14 mouse cellular contexts compared by ENCODE assay signal in genomic region chr13:18497582-18498157, GRCm38 (mm10).
DNase-seq lines count a peak whose midpoint lies in the region; ATAC-seq lines count a peak whose summit lies in the region.
"Had no signal": no experiment of that assay in that cellular context is flagged by ENCODE, and none has a peak within 500 bp of the region (broad histone marks: within the 10 kb centered on the region; RNA-seq: fewer than 3 reads in every experiment).

No protein-coding gene starts in this region.

- no peak for DNase-seq in kidney, postnatal 4 days
- no peak for DNase-seq in cerebellum, adult 11-12 months
- no peak for DNase-seq in gastrocnemius, postnatal 10 days
- DNase-seq in ovary, adult 18-20 months (ENCODE audit: low spot score): no peak
- DNase-seq: adrenal gland, postnatal 25 days; cerebellum, adult 9-11 months; right cerebral cortex, postnatal 25 days had no signal

- H3K27me3 ChIP-seq in kidney, embryonic 14.5 days (ENCODE audit: control insufficient read depth, insufficient read depth, low read length): no peaks in the 10 kb centered on the region
- H3K27me3 ChIP-seq in embryonic facial prominence, embryonic 13.5 days: peaks cover 6% of the 10 kb centered on the region
- 0 out of 2 replicates have a peak, but pooled peaks cover 14% of the 10 kb centered on the region for H3K27me3 ChIP-seq in hindbrain, embryonic 13.5 days
- 0 out of 2 replicates have a peak, but pooled peaks cover 3% of the 10 kb centered on the region for H3K27me3 ChIP-seq in neural tube, embryonic 12.5 days (replicated peaks)
- H3K27me3 ChIP-seq: limb, embryonic 12.5 days had no signal

- WGBS in kidney, embryonic 14.5 days: 32% methylated on average over 5 of the region's 5 CpGs
- WGBS in embryonic facial prominence, embryonic 13.5 days: 18% methylated on average over 5 of the region's 5 CpGs
- WGBS in hindbrain, embryonic 13.5 days: 9% methylated on average over 5 of the region's 5 CpGs
- WGBS in neural tube, embryonic 12.5 days: 10% methylated on average over 5 of the region's 5 CpGs

- H3K4me2 ChIP-seq in kidney, embryonic 14.5 days (replicated peaks; ENCODE audit: low read depth, low read length): no peak overlapping the region
- H3K4me2 ChIP-seq in embryonic facial prominence, embryonic 13.5 days: peak overlapping the region; percentile 32
- peak overlapping the region; percentile 45 for H3K4me2 ChIP-seq in hindbrain, embryonic 13.5 days
- peak overlapping the region; percentile 33; the same call in 1 of the 2 replicates for H3K4me2 ChIP-seq in neural tube, embryonic 12.5 days (replicated peaks)
- H3K4me2 ChIP-seq: limb, embryonic 12.5 days; stomach, embryonic 15.5 days had no signal

- ATAC-seq in kidney, embryonic 14.5 days (ENCODE audit: low FRiP score, low TSS enrichment): 0 out of 2 replicates have a peak, but pooled peaks have one; percentile 28
- ATAC-seq in embryonic facial prominence, embryonic 13.5 days (ENCODE audit: insufficient number of reproducible peaks, insufficient read depth, low FRiP score, low TSS enrichment, low read depth): no peak
- peak; percentile 43; the same call in 1 of the 2 replicates for ATAC-seq in hindbrain, embryonic 13.5 days (ENCODE audit: low FRiP score)
- peak; percentile 56; the same call in 1 of the 2 replicates for ATAC-seq in neural tube, embryonic 12.5 days (ENCODE audit: low FRiP score, low read depth)
- ATAC-seq: lung, postnatal 0 days had no signal

- H3K9ac ChIP-seq in kidney, embryonic 14.5 days (ENCODE audit: low read depth, low read length): no peak overlapping the region
- no peak overlapping the region for H3K9ac ChIP-seq in embryonic facial prominence, embryonic 13.5 days
- H3K9ac ChIP-seq in hindbrain, embryonic 13.5 days: no peak overlapping the region
- H3K9ac ChIP-seq in neural tube, embryonic 12.5 days: no peak overlapping the region
- H3K9ac ChIP-seq: limb, embryonic 12.5 days; stomach, embryonic 15.5 days had no signal

- no peak overlapping the region for H3K4me3 ChIP-seq in kidney, embryonic 14.5 days (ENCODE audit: low read length)
- no peak overlapping the region for H3K4me3 ChIP-seq in embryonic facial prominence, embryonic 13.5 days
- peak overlapping the region; percentile 14 for H3K4me3 ChIP-seq in hindbrain, embryonic 13.5 days
- no peak overlapping the region for H3K4me3 ChIP-seq in neural tube, embryonic 12.5 days
- H3K4me3 ChIP-seq: limb, embryonic 12.5 days; stomach, embryonic 15.5 days had no signal

- H3K27ac ChIP-seq in kidney, embryonic 14.5 days (ENCODE audit: low read depth, low read length): no peak overlapping the region
- no peak overlapping the region for H3K27ac ChIP-seq in embryonic facial prominence, embryonic 13.5 days
- no peak overlapping the region for H3K27ac ChIP-seq in hindbrain, embryonic 13.5 days
- H3K27ac ChIP-seq in neural tube, embryonic 12.5 days: no peak overlapping the region
- H3K27ac ChIP-seq: limb, embryonic 12.5 days; stomach, embryonic 15.5 days had no signal

- H3K9me3 ChIP-seq in kidney, embryonic 14.5 days (ENCODE audit: control insufficient read depth, low read length): no peaks in the 10 kb centered on the region
- H3K9me3 ChIP-seq in embryonic facial prominence, embryonic 13.5 days: no peaks in the 10 kb centered on the region
- H3K9me3 ChIP-seq in hindbrain, embryonic 13.5 days: no peaks in the 10 kb centered on the region
- H3K9me3 ChIP-seq in neural tube, embryonic 12.5 days: no peaks in the 10 kb centered on the region
- H3K9me3 ChIP-seq: stomach, embryonic 15.5 days had no signal

- no peaks in the 10 kb centered on the region for H3K4me1 ChIP-seq in kidney, embryonic 14.5 days (ENCODE audit: control insufficient read depth, insufficient read depth, low read length)
- H3K4me1 ChIP-seq in embryonic facial prominence, embryonic 13.5 days: no peaks in the 10 kb centered on the region
- peaks cover 15% of the 10 kb centered on the region for H3K4me1 ChIP-seq in hindbrain, embryonic 13.5 days (replicated peaks)
- peaks cover 5% of the 10 kb centered on the region; the same call in 1 of the 2 replicates for H3K4me1 ChIP-seq in neural tube, embryonic 12.5 days
- H3K4me1 ChIP-seq: stomach, embryonic 15.5 days had no signal

- H3K36me3 ChIP-seq in kidney, embryonic 14.5 days (ENCODE audit: control insufficient read depth, insufficient read depth, low read length): no peaks in the 10 kb centered on the region
- no peaks in the 10 kb centered on the region for H3K36me3 ChIP-seq in embryonic facial prominence, embryonic 13.5 days
- no peaks in the 10 kb centered on the region for H3K36me3 ChIP-seq in hindbrain, embryonic 13.5 days
- H3K36me3 ChIP-seq in neural tube, embryonic 12.5 days: no peaks in the 10 kb centered on the region
- H3K36me3 ChIP-seq: limb, embryonic 12.5 days; stomach, embryonic 15.5 days had no signal
